Mouse (Mus musculus) stomach, embryonic 15.5 days (tissue): ENCODE measurements around the gene Egln1. TPM values are rescaled to one million over a fixed set of nuclear protein-coding genes. Genes with fewer than 3 reads are reported as not detected.

Experiments used
- ATAC-seq: fragments of 200-750 bp; cut with Nextera tagmentation; 2 replicates; pipeline ENCODE4 v1.8.0; 2017; ENCODE audit warnings: low read depth, moderate number of reproducible peaks, moderate TSS enrichment; ENCODE audit not compliant: insufficient read depth, low FRiP score
- H3K27ac ChIP-seq: fragments of 300-500 bp; sonication (generic); 2 replicates; pipeline ENCODE4 v1.5.1; 2015; ENCODE audit warnings: mild to moderate bottlenecking, inconsistent platforms
- H3K27me3 ChIP-seq: fragments of 300-500 bp; sonication (generic); replicated peaks from 2 replicates; pipeline ENCODE4 v1.6.1; 2015; ENCODE audit warnings: inconsistent platforms
- H3K36me3 ChIP-seq: fragments of 300-500 bp; sonication (generic); 2 replicates; pipeline ENCODE4 v1.6.1; 2015; ENCODE audit warnings: inconsistent platforms
- H3K4me1 ChIP-seq: fragments of 300-500 bp; sonication (generic); 2 replicates; pipeline ENCODE4 v1.6.1; 2015; ENCODE audit warnings: inconsistent platforms
- H3K4me2 ChIP-seq: fragments of 300-500 bp; sonication (generic); 2 replicates; pipeline ENCODE4 v1.6.1; 2015; ENCODE audit warnings: mild to moderate bottlenecking, inconsistent platforms
- H3K4me3 ChIP-seq: fragments of 300-500 bp; sonication (generic); replicated peaks from 2 replicates; pipeline ENCODE4 v1.5.1; 2015; ENCODE audit warnings: inconsistent platforms
- H3K9ac ChIP-seq: fragments of 300-500 bp; sonication (generic); 2 replicates; pipeline ENCODE4 v1.6.1; 2015; ENCODE audit warnings: inconsistent platforms
- H3K9me3 ChIP-seq: fragments of 300-500 bp; sonication (generic); 2 replicates; pipeline ENCODE4 v1.6.1; 2016; ENCODE audit warnings: inconsistent platforms
- WGBS: fragments of 180-500 bp; shearing (Covaris S2); methylation state at CpG from one replicate; pipeline ENCODE4 v1.1.7; 2015; 5-methylcytosine and 5-hydroxymethylcytosine counted together
- polyA plus RNA-seq: library from polyadenylated mRNA; unstranded; fragments of >200 nt; fragmentation: Nextera tagmentation; extraction: Ambion mirVana; gene quantifications from 2 replicates; pipeline ENCODE4 v1.2.1, GENCODE M21; 2015

Egln1 gene
- polyA plus RNA-seq, 1 experiment from 2014 or later: 15.2 TPM

DNA sequence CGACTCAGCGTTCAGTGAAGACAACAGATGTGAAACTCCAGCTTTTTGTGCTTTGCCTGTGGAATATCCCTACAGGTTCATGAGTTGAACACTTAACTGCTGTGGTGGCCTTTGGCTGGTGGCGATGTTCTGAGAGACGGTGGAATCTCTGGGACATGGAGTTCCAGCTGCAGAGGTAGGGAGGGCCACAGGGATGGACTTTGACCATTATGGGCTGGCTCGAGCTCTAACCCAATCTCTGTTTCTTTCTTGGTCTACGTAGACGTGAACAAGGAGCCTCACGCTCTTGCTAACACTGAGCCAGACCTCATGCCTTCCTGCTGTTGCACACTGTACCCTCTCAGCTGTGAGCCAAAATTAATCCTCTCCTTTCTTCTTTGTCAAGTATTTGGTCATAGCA, 15.8 kb upstream of the Egln1 start:
- no peaks in the 10 kb centered on the region for H3K27me3 ChIP-seq
- no peak overlapping the region for H3K27ac ChIP-seq
- no peak for ATAC-seq
- no peak overlapping the region for H3K4me2 ChIP-seq
- 84% methylated on average over 8 of the region's 8 CpGs for WGBS
- no peak overlapping the region for H3K9ac ChIP-seq
- peaks cover 8% of the 10 kb centered on the region; the same call in 1 of the 2 replicates for H3K4me1 ChIP-seq
- no peak overlapping the region for H3K4me3 ChIP-seq
- H3K36me3 ChIP-seq: no peaks in the 10 kb centered on the region
- no peaks in the 10 kb centered on the region for H3K9me3 ChIP-seq

DNA sequence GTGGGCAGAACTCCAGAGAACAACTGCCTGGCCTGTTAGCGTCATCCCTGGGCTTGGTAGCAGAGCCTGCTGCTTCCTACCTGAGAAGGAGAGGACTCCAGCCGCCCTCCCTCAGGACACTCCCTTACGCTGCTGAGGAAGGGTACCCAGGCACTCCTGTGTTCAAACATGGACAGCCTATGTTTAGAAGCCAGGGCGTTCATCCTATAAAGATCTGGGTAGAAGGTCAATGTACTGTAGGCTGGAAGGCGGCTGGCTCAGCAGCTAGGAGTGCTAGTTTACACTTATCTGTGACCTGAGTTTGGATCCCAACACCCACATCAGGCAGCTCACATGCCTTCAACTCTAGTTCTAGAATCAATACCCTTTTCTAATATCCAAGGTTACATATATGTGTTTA, 14.1 kb upstream of the Egln1 start:
- no peaks in the 10 kb centered on the region for H3K9me3 ChIP-seq
- peaks cover 7% of the 10 kb centered on the region for H3K4me1 ChIP-seq
- H3K27ac ChIP-seq: no peak overlapping the region
- H3K27me3 ChIP-seq: no peaks in the 10 kb centered on the region
- WGBS: 85% methylated on average over 5 of the region's 5 CpGs
- H3K36me3 ChIP-seq: no peaks in the 10 kb centered on the region
- ATAC-seq: no peak
- no peak overlapping the region for H3K9ac ChIP-seq
- H3K4me3 ChIP-seq: no peak overlapping the region
- no peak overlapping the region for H3K4me2 ChIP-seq

DNA sequence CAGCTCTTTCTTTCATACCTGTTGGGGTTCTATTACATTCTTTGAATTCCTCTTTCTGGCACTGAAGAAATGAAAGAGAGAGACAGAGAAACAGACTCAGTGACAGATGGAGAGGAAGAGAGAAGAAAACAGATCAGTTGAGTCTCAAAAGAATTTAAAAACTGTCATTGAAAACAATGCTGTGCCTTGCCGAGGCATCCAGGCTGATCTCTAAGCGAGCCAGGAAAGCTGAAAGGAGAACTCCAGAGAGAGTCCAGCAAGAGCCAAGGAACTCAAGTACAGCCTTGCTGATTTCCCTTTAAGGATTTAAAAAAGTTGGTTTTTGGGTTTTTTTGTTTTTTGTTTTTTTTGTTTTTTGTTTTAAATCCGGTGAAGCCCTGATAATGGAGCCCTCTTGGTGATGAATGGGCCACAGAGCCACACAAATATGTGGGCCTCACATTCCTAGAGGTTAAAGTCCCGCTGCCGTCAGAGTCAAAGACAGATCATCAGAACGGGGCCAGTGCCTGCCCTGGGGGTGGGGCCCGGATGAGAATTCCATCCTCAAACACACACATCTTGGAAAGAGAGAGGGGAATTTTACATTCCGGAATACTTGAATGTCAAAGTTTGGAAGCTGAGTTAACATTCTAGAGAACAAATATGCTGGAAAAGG, 11.2 kb upstream of the Egln1 start:
- Histone ChIP-seq H3K36me3 (no peaks in the 10 kb centered on the region), H3K4me2 (no peak overlapping the region), H3K9ac (no peak overlapping the region), H3K27me3 (no peaks in the 10 kb centered on the region), H3K9me3 (no peaks in the 10 kb centered on the region), H3K4me1 (peaks cover 7% of the 10 kb centered on the region), H3K4me3 (no peak overlapping the region), H3K27ac (peak overlapping the region; percentile 23; the same call in 1 of the 2 replicates)
- WGBS: 7% methylated on average over 8 of the region's 8 CpGs
- no peak for ATAC-seq

DNA sequence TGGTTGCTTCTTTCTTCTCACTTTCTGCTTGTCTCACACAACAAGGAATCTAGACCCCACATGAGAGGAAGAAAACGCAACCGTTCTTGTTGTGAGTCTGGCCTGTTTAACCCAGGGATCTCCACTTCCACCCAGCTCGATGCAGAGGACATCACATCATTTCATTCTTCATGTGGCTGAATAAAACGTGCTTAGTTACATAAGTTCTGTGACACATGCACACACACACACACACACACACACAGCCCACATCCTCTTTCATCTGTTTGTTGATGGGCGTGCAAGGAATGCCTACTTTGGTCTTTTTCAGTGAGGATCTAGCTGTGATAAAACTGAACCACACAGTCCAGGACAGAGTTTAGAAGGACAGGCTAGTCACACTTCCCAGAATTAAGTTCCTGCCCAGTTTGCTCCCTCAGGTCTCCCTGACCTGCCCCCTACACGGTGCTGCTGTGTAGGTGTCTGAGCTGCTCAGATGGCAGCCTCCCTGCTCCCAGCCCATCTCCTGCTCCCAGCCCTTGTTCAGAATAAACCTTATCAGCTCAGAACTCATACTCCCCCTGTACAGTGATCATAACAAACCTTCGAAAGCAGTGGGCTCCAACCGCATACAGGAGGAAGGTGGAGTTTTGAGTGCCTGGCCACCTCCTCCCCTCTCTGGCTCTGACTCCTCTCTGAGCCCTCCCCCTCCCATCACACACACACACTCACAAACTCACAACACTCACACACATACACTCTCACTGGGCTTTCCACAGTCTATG, 10.5 kb upstream of the Egln1 start:
- no peak overlapping the region for H3K4me3 ChIP-seq
- H3K36me3 ChIP-seq: no peaks in the 10 kb centered on the region
- ATAC-seq: no peak
- 0 out of 2 replicates have a peak overlapping the region, but pooled peaks have one; percentile 23 for H3K27ac ChIP-seq
- no peaks in the 10 kb centered on the region for H3K9me3 ChIP-seq
- H3K4me2 ChIP-seq: no peak overlapping the region
- peaks cover 7% of the 10 kb centered on the region for H3K4me1 ChIP-seq
- WGBS: 34% methylated on average over 8 of the region's 8 CpGs
- H3K27me3 ChIP-seq: no peaks in the 10 kb centered on the region
- H3K9ac ChIP-seq: no peak overlapping the region

DNA sequence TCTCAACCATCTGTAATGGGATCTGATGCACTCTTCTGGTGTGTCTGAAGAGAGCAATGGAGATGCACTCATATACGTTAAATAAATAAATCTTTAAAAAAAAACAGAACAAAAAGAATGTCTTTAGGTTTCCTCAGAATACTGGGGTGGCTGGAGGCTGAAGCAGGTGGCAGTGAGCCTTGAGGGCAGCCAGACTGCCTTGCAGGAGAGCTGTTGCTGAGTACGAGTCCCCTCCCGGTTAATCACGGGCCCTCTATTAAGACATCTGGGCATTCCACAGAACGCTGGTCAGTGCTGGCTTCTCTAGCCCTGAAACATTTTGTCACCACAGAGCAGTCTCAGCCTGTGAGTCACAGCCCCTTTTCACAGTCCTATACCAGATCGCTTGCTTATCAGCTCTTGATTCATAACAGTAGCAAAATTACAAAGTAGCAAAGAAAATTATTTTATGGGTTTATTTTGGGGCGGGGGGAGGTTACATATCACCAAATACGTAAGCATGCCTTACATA, 5.5 kb upstream of the Egln1 start:
- Histone ChIP-seq H3K27me3 (no peaks in the 10 kb centered on the region), H3K4me1 (peaks cover 9% of the 10 kb centered on the region), H3K27ac (no peak overlapping the region), H3K4me2 (no peak overlapping the region), H3K9me3 (no peaks in the 10 kb centered on the region), H3K36me3 (no peaks in the 10 kb centered on the region), H3K4me3 (no peak overlapping the region), H3K9ac (no peak overlapping the region)
- ATAC-seq: no peak
- WGBS: 72% methylated on average over 8 of the region's 8 CpGs

DNA sequence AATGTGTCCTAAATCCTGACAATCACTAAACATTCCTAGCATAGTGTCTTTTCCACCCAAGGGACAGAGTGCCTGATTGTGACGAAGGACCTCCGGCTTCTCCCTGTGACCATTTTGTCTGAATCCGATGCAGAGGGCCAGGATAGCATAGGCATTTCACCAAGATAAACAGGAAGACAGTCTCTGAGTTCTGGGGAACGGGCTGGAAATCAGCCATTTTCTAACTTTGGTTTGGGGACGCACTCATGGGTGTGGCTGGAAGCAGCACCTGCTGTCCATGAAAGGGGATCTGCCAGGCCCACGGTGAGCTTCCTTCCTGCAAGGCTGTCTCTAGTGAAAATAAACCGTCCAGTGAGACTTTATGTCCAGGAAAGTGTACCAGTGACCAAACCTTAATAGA, 4.1 kb upstream of the Egln1 start:
- ATAC-seq: no peak
- Histone ChIP-seq H3K4me1 (0 out of 2 replicates have a peak, but pooled peaks cover 8% of the 10 kb centered on the region), H3K9me3 (no peaks in the 10 kb centered on the region), H3K9ac (no peak overlapping the region), H3K4me3 (no peak overlapping the region), H3K27me3 (no peaks in the 10 kb centered on the region), H3K27ac (no peak overlapping the region), H3K4me2 (no peak overlapping the region), H3K36me3 (no peaks in the 10 kb centered on the region)
- 73% methylated on average over 7 of the region's 7 CpGs for WGBS

DNA sequence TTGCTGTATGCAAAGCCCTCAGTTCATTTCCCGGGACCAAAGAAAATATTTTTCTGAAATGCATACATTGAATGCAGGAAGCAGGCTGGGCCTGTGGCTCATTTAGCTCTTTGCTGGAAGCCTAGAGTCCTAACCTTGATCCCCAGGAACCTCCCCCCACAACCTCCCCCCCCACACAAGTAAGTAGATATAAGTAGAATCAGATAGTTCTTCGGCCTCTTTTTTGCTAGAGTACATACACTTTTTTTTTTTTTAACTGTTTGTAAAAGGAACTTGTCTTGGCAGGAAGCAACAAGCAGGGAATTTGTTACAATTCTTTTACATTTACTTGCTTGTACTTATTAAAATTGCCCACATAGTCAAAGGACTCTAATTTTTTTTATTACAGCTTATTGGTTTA, 1.7 kb upstream of the Egln1 start:
- WGBS: 41% methylated on average over 2 of the region's 2 CpGs
- H3K27me3 ChIP-seq: no peaks in the 10 kb centered on the region
- no peak for ATAC-seq
- peak overlapping the region; percentile 73 for H3K4me2 ChIP-seq
- peaks cover 19% of the 10 kb centered on the region for H3K4me1 ChIP-seq
- H3K36me3 ChIP-seq: no peaks in the 10 kb centered on the region
- peak overlapping the region; percentile 74; the same call in 1 of the 2 replicates for H3K4me3 ChIP-seq
- H3K27ac ChIP-seq: peak overlapping the region; percentile 98; the same call in 1 of the 2 replicates
- H3K9me3 ChIP-seq: no peaks in the 10 kb centered on the region
- no peak overlapping the region for H3K9ac ChIP-seq

DNA sequence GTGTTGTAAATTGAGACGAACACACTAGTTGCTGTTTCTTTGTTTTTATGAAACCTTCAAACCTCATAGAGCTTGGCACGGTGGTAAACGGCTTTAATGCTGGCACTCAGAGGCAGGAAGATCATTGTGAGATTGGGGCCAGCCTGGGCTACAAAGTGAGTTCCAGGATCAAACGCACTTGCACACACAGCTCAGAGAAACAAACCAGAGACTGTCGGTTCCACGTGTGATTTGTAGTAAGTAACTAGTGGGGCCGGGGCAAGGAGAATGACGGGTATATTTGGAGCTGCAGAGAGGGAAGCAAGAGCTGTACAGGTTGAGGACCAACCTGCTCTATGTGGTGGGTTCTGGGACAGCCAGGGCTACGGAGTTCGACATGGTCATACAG, 939 bp upstream of the Egln1 start:
- H3K4me2 ChIP-seq: peak overlapping the region; percentile 73
- H3K9me3 ChIP-seq: no peaks in the 10 kb centered on the region
- no peaks in the 10 kb centered on the region for H3K36me3 ChIP-seq
- H3K27me3 ChIP-seq: no peaks in the 10 kb centered on the region
- peak overlapping the region; percentile 98 for H3K27ac ChIP-seq
- ATAC-seq: no peak
- H3K4me1 ChIP-seq: peaks cover 24% of the 10 kb centered on the region
- H3K4me3 ChIP-seq: peak overlapping the region; percentile 74
- no peak overlapping the region for H3K9ac ChIP-seq
- 13% methylated on average over 10 of the region's 10 CpGs for WGBS

DNA sequence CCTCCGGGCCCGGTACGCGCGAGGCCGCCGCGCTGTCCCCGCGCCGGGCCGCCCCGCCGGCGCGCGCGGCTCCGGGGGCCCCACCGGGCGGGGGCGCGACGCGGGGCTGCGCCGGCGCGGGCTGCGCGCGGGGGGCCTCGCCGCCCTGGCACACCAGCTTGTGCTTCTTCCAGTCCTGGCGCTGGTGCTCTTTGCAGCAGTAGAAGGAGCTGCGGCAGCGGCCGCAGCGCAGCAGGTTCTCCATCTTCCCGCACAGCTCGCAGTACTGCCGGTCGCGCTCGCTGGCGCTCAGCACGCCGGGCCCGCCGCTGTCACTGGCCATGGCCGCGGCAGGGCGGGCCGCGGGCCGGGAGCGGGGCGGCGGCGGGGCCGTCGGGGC, 402 bp downstream of the Egln1 start:
- H3K9me3 ChIP-seq: no peaks in the 10 kb centered on the region
- peak overlapping the region; percentile 98 for H3K27ac ChIP-seq
- WGBS: 1% methylated on average over 36 of the region's 62 CpGs
- H3K4me3 ChIP-seq: peak overlapping the region; percentile 74
- H3K27me3 ChIP-seq: no peaks in the 10 kb centered on the region
- ATAC-seq: no peak
- peak overlapping the region; percentile 73 for H3K4me2 ChIP-seq
- peak overlapping the region; percentile 83 for H3K9ac ChIP-seq
- H3K4me1 ChIP-seq: peaks cover 31% of the 10 kb centered on the region
- H3K36me3 ChIP-seq: no peaks in the 10 kb centered on the region

DNA sequence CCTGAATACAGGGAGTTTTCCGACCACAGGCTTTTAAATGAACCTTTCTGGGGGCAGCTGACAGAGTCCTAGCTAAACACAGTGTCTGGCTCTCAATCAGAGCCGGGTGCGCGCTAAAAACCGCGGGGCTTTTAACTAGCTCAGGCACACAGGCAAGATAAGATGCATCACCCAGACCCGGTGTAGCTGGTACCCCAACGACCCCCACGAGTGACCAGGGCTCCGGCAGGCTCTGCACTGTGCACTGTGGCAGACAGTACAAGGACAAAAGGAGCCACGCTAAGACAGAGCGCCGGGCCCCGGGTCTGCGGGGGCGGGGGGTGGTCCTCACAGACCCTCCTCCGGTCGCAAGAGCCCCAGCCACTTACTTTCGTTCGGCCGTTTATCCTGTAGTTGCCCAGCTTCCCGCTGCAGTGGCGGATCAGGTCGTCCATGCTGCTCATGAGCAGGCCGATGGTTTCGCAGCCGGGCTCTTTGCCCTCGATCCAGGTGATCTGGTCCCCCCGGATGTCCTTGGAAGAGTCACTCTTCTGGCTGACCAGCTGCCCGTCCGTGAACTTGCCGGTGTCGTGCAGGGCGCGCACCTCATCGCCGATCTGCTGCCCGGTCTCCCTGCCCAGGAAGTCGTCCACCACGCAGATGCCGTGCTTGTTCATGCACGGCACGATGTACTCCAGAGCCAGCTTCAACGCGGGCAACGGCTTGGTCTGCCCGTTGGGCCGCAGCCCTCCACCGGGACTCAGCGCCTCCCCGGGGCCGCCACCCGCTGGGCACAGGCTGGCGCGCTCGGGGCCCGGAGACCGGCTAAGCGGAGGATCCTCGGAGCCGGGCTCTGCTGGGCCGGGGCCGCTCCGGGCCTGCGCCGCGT, 1.0 kb downstream of the Egln1 start:
- peak overlapping the region; percentile 73 for H3K4me2 ChIP-seq
- H3K9me3 ChIP-seq: no peaks in the 10 kb centered on the region
- peaks cover 31% of the 10 kb centered on the region for H3K4me1 ChIP-seq
- peak overlapping the region; percentile 74 for H3K4me3 ChIP-seq
- peak overlapping the region; percentile 98 for H3K27ac ChIP-seq
- under 1% methylated on average over 65 of the region's 67 CpGs for WGBS
- no peak for ATAC-seq
- H3K27me3 ChIP-seq: no peaks in the 10 kb centered on the region
- peak overlapping the region; percentile 83 for H3K9ac ChIP-seq
- H3K36me3 ChIP-seq: no peaks in the 10 kb centered on the region

DNA sequence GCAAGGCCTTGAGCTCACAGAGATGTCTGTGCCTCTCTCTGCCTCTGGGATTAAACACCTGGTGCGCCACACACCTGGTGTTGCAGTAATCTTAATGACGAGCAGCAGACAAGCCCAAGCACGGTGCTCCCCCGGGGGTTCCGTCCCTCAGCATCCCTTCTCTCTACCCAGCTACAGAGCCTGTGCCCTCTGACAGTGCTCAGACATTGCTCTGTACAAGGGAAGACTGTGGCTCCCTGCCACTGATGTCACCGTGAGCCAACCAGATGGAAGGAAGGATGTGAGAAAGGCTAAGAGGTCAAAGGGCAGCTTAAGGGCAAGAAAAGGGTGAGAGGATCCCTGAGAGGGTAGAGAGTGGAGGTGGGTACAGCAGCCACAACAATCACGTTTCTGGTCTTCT, 4.7 kb downstream of the Egln1 start:
- Histone ChIP-seq H3K27me3 (no peaks in the 10 kb centered on the region), H3K27ac (no peak overlapping the region), H3K4me3 (no peak overlapping the region), H3K9ac (no peak overlapping the region), H3K9me3 (no peaks in the 10 kb centered on the region), H3K4me1 (peaks cover 23% of the 10 kb centered on the region), H3K36me3 (0 out of 2 replicates have a peak, but pooled peaks cover 4% of the 10 kb centered on the region), H3K4me2 (no peak overlapping the region)
- no peak for ATAC-seq
- 61% methylated on average over 7 of the region's 7 CpGs for WGBS
